Mouse (Mus musculus): ENCODE measurements around the gene 3425401B19Rik.
A peak's percentile ranks its signal among the peaks of the same experiment; 100 is the strongest.

3425401B19Rik gene

GRCm38 (mm10) chr14:32638485-32638884, 46.6 kb downstream of the 3425401B19Rik start:
- no peak for DNase-seq

DNA sequence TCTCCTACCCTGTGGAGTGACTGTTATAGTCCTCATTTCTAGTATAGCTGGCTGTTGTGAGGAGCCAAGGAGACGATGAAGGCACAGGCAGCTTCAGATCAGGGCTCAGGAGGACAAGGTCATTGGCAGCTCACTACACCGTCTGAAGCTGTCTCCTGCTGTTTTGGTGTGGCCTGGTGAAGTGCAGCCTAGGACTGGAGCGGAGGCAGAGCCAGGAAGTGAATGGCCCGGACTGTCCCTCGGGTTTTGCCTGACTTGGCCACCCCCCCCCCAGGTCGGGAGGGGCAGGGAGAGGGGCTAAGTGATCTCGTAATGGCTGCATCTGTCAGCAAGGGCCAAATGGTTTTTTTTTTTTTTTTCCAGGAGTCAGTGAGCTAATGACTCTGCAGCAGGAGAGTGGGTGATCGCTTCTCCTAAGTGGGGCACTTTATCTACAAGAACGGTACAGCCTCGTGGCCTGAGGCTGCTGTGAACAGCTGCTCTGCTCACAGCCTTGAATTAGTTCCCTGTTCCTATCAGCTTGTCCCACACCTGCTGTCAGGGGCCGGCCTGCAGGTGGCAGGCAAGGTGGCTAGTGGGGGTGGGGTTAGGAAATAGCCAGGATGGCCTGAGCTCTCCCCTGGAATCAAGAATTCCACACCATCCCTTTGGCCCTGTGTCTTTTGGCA, 50.9 kb downstream of the 3425401B19Rik start:
- DNase-seq: no peak

- no peak for DNase-seq
Measured at GRCm38 (mm10) chr14:32632908-32633600, 52.0 kb downstream of the 3425401B19Rik start.

DNA sequence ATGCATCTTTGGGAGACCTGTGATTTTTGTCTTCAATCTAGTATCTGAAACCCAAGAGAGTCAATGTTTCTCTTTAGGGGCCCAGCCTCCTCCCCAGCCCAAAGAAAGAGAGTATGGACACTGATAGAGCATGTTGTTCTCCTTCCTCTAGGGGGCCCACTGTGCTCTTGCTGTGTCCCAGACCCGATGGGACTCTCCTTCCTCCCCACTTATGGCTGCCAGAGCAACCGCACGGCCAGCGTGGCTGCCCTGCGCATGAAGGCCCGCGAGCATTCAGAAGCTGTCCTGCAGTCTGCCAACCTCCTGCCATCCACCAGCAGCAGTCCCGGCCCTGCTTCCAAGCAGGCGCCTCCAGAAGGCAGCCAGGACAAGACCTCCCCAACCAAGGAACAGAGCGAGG, 56.5 kb downstream of the 3425401B19Rik start:
- no peak for DNase-seq

DNA sequence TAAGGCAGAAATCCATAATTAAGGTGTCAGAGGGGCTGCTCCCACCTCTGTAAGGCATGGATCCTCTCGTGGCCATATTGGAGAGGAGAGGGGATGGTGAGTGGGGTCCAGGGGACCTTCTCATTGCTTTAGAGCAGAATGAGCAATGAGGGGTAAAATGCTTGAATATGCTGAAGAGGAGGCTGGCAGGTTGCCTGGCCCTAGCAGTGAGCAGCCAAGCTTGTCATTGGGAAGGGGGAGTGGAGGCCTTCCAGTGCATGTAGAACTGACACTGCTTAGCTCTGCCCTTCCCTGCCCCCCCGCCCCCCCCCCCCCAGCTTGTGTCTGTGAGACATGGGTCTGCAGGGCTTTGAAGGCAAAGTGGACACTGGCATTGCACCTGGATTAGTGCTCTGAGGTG, 57.8 kb downstream of the 3425401B19Rik start:
- no peak for DNase-seq

- DNase-seq: no peak
Measured at GRCm38 (mm10) chr14:32624811-32625210, 60.3 kb downstream of the 3425401B19Rik start.

DNA sequence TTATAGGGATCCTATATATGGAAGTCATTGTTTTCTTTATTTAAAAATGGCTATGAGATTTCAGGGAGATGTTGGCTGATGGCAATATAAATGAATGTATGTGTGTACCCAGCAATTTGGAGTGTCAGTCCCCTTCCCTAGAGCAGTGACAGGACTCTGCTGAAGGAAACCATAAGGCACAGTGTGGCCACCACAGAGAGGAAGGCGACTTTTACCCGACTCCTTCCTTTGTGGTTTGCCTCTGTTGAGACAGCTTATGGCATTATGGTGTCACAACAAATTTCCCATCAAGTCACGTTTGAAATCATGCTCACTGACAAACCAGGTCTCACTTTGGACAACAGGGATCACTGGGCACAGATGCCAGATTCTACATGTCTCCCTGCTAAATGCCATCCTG, 60.8 kb downstream of the 3425401B19Rik start:
- DNase-seq: no peak

- no peak for DNase-seq
Measured at GRCm38 (mm10) chr14:32617253-32617652, 67.8 kb downstream of the 3425401B19Rik start.

DNA sequence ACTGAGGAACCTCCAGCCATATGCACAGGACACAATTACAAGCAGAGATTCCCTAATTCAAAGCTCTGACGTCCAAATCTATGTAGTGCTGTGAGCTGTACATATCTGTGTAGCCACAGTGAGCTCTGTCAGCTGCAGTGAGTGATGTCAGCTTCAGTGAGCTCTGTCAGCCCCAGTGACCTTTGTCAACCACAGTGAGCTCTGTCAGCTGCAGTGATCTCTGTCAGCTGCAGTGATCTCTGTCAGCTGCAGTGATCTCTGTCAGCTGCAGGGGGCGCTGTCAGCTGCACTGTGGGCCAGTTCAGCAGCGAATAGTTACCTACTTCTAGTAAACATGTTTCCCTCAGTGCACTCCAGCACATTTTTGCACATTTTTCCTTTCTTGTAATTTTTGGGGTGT, 75.7 kb downstream of the 3425401B19Rik start:
- DNase-seq: peak; percentile 49
